Mouse (Mus musculus) neutrophil, adult 5-6 weeks (primary cell): ENCODE results near the gene Tgfbr3l. TPM values are rescaled to one million over a fixed set of nuclear protein-coding genes. Genes with fewer than 3 reads are reported as not detected.
A peak's percentile ranks its signal among the peaks of the same experiment; 100 is the strongest.

Experiments used
- ATAC-seq: fragments of 151-379, 151-347 bp; 2 replicates; pipeline ENCODE4 v1.8.0; 2017; ENCODE audit warnings: mild to moderate bottlenecking, moderate TSS enrichment; ENCODE audit not compliant: insufficient number of reproducible peaks, poor library complexity, low FRiP score, severe bottlenecking; ENCODE audit errors: extremely low read depth
- total RNA-seq: library from RNA; stranded (forward); fragments of 200-1000 nt; gene quantifications from 2 replicates; pipeline ENCODE4 v1.2.3, GENCODE M21; 2017

Tgfbr3l gene
- 8.4 and 10.2 TPM in 2 replicates for total RNA-seq

DNA sequence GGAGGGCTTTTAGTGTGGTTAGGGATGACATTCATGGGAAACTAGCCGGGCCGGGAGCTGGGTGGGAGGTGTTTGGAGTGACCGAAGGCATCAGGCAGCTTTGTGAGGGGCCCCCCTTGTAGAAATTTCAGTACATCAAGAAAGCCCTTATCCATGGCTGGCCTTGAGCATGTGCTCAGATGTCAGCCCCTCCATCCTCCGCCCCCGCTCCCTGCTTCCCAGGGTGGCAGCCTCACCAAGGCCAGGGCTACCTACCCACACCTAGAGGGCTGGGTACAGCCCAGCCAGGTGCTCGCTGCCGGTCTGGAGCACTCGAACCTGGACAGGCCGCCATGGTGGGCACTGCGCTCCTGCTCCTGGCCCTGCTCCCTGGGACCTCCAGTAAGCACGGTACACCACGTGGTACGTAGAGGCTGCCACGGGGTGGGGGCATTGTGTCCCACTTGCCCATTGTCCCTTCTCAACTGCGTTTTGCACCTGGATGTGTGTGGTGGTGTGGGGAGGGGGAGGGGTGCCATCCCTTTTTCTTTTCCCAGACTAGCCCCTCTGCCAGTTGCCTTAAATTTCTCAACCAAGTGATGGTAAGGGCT lies at the start of gene Tgfbr3l:
TSS of gene Tgfbr3l (plus strand) at position 264 of the 590 bp plus-strand sequence.
- ATAC-seq: no peak

DNA sequence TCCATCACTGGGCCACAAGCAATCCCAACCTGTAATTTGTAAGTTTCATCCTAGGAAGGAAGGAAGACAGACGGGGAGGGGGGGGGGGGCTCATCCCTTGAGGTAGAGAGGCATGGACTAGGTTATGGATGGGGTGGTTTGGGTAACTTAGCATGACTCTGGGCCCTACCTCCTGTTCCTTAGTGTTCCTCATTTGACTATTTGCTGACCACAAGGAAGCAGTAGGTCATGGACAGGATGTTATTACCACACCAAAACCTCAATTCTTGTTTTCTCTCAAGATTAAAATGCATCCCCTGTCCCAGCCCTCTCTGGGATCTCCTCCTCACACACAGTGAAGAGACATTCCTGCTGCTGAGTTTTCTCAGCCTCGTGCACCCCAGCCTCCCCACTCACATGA lies 46.7 kb upstream of the Tgfbr3l start:
- ATAC-seq: peak; percentile 35; the same call in 1 of the 2 replicates

DNA sequence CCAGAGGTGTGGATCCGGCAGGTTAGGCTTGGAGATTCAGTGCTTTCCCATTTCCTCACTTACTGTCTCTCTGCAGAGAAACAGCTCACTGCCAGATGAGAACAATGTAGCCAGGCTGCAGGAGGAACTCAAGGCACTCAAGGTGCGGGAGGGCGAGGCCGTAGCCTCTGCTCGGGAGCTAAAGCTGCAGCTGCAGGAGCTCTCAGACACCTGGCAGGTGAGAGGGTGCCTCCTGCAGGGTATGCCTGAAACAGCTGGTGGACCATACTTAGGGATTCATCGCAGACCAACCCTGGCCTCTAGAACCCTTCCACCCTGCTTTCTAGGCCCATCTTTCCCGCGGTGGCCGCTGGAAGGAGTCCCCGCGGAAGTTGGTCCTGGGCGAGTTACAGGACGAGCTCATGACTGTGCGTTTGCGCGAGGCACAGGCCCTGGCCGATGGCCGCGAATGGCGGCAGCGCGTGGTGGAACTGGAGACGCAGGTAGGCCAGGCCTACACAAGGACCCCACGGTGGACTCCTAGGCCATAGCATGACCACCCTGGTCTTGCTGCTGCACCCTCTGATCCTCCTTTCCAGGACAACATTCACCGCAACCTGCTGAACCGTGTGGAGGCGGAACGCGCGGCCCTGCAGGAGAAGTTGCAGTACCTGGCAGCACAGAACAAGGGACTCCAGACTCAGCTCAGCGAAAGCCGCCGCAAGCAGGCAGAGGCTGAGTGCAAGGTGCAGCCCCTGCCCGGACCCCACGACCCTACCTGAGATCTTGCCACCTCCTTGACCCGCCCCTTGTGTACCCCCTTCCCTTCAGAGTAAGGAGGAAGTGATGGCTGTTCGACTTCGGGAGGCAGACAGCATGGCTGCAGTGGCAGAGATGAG lies 42.5 kb upstream of the Tgfbr3l start:
- no peak for ATAC-seq

DNA sequence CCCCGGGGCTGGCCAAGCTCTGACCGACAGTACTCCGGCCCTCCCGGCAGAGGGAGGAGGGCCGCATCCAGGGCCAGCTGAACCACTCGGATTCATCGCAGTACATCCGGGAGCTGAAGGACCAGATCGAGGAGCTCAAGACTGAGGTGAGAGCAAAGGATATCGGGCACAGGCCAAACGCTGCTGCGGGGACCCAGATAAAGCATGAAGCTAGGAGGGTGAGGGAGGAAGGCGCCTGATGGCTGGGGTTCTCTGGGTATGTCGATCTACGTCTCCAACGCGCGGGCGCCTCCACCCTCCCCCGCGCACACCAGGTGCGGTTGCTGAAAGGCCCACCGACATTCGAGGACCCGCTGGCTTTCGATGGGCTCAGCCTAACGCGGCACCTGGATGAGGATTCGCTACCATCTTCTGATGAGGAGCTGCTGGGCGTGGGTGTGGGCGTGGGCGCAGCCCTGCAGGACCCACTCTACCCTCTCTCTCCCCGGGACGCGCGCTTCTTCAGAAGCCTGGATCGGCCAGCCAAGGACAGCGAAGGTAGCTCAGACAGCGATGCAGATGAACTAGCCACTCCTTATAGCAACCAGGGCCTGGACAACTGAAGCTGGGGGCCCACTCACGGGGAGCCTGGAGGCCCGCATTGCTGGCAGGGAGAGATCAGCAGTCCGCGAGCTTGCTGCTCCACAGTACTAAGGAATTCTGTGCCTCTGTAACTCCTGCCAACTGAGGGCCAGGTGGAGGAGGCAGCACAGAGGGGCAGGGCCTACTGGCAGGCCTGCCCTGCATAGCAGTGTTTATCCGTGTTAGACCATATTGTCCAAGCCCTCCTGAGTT lies 41.6 kb upstream of the Tgfbr3l start:
- no peak for ATAC-seq

DNA sequence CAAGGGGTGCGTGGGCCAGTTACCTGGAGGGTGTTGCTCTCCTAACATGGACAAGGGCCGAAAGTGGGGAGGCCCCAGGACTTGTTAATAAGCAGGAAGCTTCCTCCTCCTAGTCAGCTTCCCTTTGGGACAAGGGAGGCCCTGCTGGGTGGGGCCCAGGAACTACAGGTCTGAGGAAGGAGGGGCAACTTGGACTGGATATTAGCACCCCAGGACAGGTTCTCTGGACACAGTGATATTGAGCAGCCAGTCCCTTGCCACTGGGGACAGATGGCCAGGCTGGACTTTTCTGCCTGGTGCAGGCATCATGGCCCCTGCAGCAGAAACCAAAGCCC lies 41.0 kb upstream of the Tgfbr3l start:
- no peak for ATAC-seq

DNA sequence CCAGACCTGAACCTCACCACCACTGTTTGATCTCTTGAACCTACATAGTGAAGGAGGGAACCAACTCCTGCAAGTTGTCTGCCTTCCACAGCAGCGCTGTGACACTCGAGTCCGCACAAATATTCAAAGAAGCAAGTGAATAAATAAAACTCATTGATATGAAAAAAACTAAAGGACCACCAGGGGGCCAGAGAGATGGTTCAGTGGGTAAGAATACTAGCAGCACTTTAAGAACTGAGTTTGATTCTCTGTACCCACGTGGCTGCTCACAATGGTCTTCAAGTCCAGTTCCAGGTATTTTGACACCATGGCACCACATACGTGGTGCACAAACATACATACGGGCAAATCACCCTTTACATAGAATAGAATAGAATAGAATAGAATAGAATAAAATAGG lies 36.9 kb upstream of the Tgfbr3l start:
- ATAC-seq: no peak

DNA sequence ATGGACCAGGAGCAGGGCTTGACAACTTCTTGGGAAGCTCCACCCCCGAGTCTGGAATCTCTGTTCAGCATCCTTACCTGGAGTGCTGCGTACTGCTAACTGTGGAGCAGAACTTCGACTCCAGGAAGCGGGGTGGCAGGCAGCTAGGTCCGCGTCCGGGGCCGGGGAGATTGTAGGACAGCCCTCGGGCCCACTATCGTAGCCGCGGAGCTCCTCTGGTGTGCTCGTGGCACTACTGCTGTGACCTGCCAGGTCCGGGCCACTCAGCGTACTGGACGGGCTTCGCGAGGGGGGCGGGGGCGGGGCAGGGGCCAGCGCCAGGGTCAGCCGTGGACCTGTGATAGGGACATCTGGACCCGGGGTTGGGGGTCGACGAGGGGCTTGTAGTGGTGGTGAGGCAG lies 35.2 kb upstream of the Tgfbr3l start:
- ATAC-seq: peak; percentile 14; the same call in 1 of the 2 replicates

DNA sequence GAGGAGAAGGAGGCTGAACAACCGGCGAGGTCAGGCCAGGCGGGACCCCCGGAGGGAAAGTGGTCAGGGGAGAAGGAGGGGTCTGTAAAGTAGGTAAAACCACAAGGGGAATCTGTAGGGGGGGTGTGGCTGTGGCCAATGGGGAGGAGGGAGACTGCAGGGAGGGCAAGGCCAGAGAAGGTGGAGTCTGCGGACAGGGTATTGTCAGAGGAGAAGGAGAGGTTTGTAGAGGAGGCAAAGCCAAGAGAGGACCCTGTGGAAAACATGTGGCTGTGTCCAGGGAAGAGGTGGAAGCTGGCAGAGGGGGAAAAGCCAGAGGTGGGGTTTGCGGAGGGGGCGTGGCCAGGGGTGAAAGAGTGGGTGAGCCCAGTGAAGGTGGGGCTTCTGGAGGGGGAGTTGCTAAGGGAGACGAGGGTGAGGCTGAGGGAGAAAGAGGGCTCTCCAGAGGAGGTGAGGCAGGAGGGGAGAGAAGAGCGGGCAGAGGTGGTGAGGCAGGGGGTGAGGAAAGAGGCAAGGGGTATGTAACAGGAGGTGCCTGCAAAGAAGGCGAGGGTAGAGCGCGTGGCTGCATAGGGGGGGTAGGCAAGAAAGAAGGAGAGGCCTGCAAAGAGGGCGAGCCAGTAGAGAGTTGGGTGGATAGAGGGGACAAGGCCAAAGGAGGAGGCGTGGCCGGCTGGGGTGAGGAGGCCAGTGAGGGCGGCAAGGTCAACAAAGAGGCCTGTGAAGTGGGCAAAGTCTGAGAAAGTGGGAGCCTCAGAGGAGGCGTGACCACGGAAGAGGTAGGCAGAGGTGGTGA lies 34.6 kb upstream of the Tgfbr3l start:
- ATAC-seq: 0 out of 2 replicates have a peak, but pooled peaks have one; percentile 14

DNA sequence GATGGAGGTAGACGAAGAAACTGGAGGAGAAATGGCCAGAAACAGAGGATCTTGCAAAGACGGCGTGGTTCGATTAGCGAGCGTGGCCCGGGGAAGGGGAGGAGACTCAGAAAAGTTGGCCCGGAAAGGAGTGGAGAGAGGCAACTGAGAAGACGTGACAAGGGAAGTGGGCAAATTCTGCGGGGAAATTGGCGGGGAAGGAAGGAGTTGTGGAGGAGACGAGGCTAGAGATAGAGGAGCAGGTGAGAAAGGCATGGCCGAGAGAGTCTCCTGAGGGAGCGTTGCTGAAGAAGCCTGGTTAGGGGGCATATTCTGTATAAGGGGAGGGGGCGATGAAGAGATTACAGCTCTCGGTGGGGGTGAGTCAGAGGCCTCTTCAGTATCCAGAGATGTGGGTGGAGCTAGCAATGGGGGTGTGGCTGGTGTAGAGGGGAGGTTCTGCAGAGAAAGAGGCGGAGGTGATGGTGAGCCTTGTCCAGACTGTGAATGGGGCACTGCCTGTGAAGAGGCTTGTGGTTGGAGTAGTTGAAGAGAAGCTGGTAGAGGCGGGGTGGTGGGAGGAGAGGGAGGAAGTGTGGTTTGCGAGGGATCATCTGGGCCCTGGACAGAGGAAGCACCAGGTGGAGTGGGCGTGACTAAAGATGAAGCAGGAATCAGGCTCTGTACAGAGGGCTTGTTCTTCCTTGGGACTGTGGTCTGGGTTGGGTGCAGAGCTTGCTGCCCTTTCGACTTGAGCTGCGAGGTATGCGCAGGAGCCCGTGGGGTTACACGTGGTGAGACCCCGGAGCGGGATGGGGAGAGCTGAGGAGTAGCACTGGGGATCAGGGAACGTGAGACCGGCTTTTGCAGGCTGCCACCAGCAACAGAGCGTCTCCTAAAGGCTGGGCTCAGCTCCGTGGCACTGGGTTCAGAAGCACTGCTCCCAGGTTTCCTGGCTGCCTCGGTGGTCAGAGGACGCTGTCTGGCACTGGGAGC lies 33.7 kb upstream of the Tgfbr3l start:
- peak; percentile 68 for ATAC-seq

DNA sequence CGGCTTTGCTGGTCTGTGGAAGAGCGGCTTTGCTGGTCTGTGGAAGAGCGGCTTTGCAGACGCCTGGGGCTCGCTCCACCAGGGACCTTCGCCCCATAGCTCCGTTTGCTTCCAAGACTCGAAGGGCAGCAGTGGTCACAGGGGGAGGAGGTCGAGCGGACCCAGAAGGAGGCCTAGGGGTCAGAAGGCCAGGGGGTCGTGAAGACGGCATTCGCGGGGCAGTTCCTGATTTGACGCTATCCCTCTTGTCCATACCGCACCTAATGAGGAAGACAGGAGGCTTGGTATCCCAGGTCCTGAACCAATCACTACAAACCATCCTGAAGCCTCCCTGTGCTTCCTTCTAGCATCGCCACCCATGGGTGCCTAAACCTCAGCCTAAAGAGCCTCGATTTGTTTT lies 31.7 kb upstream of the Tgfbr3l start:
- ATAC-seq: no peak

DNA sequence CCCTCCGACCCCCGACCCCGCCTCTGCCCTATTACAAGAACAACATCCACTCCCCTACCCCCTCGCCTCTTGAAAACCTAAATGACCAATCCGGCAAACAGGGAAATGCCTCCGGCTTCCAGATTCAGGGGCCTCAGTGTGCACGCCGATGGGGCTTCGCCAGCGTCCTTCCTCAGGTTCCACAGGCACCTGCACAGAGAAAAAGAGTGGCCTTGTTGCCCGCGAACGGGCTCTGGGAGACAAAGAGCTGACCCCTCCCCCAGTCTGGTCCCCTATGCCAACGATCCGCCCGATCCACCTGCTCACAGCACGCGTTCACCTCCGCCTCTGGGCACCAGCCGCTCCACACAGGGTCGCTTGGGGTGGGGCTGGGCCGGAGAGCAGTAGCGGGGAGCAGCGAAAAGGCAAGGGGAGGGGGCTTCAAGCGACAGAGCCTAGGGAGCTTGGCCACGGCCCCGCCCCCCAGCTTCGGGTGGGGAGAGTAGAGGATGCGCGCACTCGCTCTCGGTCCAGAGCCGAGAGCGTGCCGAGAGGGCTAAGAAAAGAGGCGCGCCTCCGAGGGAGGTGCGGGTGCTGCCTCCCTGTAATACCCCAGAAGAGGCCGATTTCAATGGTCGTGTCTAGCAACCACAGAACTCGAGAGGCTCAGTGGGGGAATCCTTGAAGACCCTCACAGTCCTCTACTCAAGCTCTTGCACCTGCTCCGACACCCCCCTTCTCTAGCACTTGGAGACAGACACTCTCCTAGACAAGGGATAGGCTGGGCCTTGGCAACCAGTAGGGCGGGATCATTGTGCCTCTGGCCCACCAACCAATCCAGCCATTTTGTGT lies 31.0 kb upstream of the Tgfbr3l start, which contains the start of gene Prr36:
TSS of gene Prr36 (minus strand) at position 669 of the 831 bp plus-strand sequence.
- ATAC-seq: no peak

DNA sequence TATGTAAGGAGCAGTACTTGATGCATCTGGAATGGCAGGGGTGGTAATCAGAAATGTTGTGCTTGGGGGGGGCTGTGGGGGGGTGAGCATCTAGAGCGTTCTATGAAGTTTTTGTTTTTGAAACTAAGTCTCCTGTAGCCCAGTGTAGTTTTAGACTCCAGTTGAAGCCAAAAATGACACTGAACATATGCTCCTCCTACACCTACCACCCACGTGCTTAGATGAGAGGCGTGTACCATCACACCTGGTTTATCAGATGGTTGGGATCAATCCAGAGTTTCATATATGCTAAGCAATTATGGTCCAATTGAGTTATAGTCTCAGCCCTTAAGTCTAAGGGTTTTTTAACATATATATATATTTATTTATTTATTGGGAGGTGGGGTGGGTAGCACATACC lies 28.4 kb upstream of the Tgfbr3l start:
- no peak for ATAC-seq

DNA sequence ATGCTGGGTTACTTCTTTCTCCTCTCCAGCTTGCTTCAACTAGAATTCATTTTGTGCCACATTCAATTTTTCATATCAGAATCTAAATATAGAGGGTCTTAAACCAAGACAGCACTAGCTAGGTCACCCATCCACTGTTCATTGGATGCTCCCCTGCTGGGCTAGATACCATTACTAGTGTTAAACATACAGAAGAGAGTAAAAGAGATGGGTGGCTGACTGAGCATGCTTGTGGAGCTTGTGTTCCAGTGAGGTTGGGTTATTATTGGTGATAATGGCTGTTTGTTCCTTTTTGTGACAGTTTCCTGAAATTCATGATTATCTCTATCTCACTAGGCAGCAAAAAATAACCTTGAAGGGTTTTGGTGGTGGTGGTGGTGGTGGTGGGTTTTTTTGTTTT lies 26.0 kb upstream of the Tgfbr3l start:
- ATAC-seq: no peak

DNA sequence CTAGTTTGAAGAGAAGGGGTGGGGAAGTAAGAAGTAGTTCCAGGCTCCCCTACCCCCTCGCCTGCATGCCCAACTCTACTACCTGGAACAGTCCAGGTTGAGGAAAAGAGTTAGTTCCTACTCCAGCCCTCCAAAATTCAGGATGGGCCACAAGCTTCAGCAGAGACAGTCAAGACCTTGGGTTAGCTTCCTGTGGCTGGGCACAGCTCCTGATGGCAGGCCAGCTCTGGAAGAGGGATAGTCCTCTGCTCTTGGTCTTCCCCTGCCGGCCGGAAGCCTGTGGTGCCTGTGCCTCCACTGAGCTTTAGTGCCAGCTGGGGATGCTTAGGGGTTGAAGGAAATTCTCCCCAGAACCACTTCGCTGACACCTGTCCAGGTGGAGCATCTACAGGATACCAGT lies 21.7 kb upstream of the Tgfbr3l start:
- no peak for ATAC-seq

DNA sequence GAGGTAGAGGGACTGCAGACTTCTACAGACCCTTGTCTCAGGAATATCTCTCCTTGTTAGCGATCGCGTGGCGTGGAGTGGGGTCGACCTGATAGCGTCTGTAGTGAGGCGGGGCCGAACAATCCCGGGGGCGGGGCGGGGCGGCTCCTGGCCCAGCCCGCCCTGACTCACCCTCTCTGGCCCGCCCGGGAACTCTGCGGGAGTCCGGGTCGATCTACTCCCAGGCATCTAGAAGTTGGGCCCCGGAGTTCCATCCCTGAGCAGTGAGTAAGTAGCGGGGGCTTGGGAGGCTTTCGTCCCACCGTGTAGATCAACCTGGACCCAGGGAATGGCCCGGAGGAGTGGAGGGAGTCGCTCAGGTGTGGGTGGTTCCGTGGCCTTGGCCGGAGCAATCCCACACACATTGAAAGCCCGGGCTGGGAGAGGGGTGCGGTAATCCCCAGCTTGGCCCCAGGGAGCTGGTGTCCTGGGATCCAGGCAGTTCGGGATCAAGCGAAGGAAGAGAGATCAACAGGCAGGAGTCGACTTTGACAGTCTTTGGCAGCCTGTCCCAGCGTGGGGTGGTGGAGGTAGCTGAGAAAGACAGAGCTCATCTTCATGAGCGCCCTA lies 21.2 kb upstream of the Tgfbr3l start, which contains the start of gene Lrrc8e:
TSS of gene Lrrc8e (plus strand) at position 89 of the 609 bp plus-strand sequence.
- ATAC-seq: no peak

DNA sequence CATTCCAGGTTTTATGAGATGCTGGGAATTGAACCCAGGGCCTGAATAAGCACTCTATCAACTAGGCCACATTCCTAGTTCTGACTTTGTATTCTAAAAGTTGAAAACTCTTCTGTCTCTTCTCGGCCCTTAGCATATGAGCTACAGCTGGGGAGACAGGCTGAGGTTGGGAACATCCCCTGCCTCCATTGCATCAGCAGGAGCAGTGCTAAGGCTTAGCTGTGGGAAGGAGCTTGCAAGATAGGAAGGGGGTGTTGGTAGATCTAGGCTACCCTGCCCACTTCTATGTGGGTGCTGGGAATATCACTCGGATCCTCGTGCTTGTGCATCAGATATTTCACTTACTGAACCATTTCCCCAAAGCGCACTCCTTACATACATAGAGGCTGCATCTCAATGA lies 20.1 kb upstream of the Tgfbr3l start:
- no peak for ATAC-seq
